Mouse (Mus musculus) liver, adult 2 months (tissue): ENCODE results near the gene Gm8251. TPM values are rescaled to one million over a fixed set of nuclear protein-coding genes. Genes with fewer than 3 reads are reported as not detected.

ENCODE experiments used
- DNase-seq: peaks from one replicate; pipeline ENCODE4 v3.0.0-alpha.2; 2011; ENCODE audit warnings: low read depth, low spot score; ENCODE audit errors: extremely low read depth
- H3K27ac ChIP-seq: fragments of 200-500 bp; replicated peaks from 2 replicates; pipeline ENCODE4 v1.5.1; 2012; ENCODE audit warnings: low read depth, mild to moderate bottlenecking, control low read depth, inconsistent platforms, low read length; ENCODE audit not compliant: insufficient read depth
- H3K27me3 ChIP-seq: fragments of 200-500 bp; 2 replicates; pipeline ENCODE4 v1.6.1; 2012; ENCODE audit warnings: mild to moderate bottlenecking, moderate library complexity, low read length, inconsistent platforms; ENCODE audit not compliant: control insufficient read depth, insufficient read depth
- H3K36me3 ChIP-seq: fragments of 200-500 bp; 2 replicates; pipeline ENCODE4 v1.6.1; 2012; ENCODE audit warnings: low read length, inconsistent platforms; ENCODE audit not compliant: control insufficient read depth, insufficient read depth
- H3K4me1 ChIP-seq: fragments of 200-500 bp; 2 replicates; pipeline ENCODE4 v1.6.1; 2011; ENCODE audit warnings: low read length; ENCODE audit not compliant: control insufficient read depth, insufficient read depth
- H3K4me3 ChIP-seq: fragments of 200-500 bp; 2 replicates; pipeline ENCODE4 v1.5.1; 2011; ENCODE audit warnings: low read depth, mild to moderate bottlenecking, control low read depth, low read length, moderate library complexity; ENCODE audit not compliant: insufficient read depth
- H3K79me2 ChIP-seq: fragments of 200-500 bp; 2 replicates; pipeline ENCODE4 v1.6.1; 2012; ENCODE audit warnings: inconsistent platforms, mild to moderate bottlenecking, low read length, moderate library complexity; ENCODE audit not compliant: control insufficient read depth, insufficient read depth
- H3K9ac ChIP-seq: fragments of 200-500 bp; 2 replicates; pipeline ENCODE4 v1.6.1; 2012; ENCODE audit warnings: low read depth, mild to moderate bottlenecking, control low read depth, inconsistent platforms, low read length
- CTCF ChIP-seq: fragments of 200-500 bp; IDR thresholded peaks from 2 replicates; pipeline ENCODE4 v1.5.1; 2011; ENCODE audit warnings: low read depth, low read length, control low read depth
- POLR2A ChIP-seq: fragments of 200-500 bp; IDR thresholded peaks from 2 replicates; pipeline ENCODE4 v1.6.1; 2011; ENCODE audit warnings: low read length, control low read depth; ENCODE audit not compliant: insufficient read depth; ENCODE audit errors: extremely low read depth
- WGBS: fragments of 180-500 bp; shearing (Covaris S2); methylation state at CpG from one replicate; pipeline ENCODE4 v1.1.7; 2018; 5-methylcytosine and 5-hydroxymethylcytosine counted together
- polyA plus RNA-seq: library from polyadenylated mRNA; depleted of rRNA; stranded (reverse); fragments of >200 nt; gene quantifications from 2 replicates; pipeline ENCODE4 v1.2.3, GENCODE M21; 2012; rRNA removed
- total RNA-seq: library from RNA; depleted of rRNA; stranded (reverse); fragments of >200 nt; gene quantifications from 2 replicates; pipeline ENCODE4 v1.2.3, GENCODE M21; 2014; rRNA removed

Gm8251 gene
- total and polyA plus RNA-seq, 2 experiments: 0.09 TPM; not detected in 1

DNA sequence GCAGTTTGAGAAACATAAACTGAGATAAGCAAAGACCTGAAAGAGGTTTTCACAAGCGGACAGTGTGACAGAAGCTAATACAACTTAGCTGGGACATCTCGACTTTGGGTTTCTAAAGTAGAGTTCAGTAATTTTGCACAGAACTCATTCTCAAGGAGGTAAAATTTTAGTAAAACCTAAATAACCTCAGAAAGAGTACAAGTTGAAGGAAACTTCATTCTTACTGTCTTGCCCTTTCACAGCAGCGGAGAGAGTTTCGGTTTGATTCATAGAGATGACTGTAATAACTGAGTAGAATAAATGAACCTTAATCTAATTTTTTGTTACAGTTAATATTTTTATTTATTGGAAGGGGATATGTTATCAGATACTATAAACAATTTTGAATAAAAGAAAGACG lies 28.8 kb downstream of the Gm8251 start:
- no peak for TF ChIP-seq CTCF
- no peak for TF ChIP-seq POLR2A
- H3K4me1 ChIP-seq: no peaks in the 10 kb centered on the region
- no peak for DNase-seq
- WGBS: 87% methylated on average over 5 of the region's 5 CpGs
- H3K79me2 ChIP-seq: no peaks in the 10 kb centered on the region
- H3K9ac ChIP-seq: no peak overlapping the region
- H3K27ac ChIP-seq: no peak overlapping the region
- no peaks in the 10 kb centered on the region for H3K27me3 ChIP-seq
- H3K36me3 ChIP-seq: no peaks in the 10 kb centered on the region
- H3K4me3 ChIP-seq: no peak overlapping the region

DNA sequence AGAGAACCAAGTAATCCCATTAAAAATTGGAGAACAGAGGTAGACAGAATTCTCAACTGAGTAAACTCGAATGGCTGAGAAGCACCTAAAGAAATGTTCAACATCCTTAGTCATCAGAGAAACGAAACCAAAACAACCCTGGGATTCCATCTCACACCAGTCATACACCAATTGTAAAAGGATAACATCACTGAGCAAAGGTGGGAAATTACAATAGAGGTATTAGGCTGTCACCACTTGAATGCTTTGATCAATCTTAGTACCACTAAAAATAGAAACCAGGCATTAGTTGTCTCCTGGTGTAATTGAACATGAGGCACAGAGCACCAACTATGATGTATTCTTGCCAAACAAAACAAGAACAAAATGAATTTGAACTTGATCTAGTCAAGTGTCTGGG lies 29.5 kb downstream of the Gm8251 start:
- Histone ChIP-seq H3K79me2 (no peaks in the 10 kb centered on the region), H3K4me3 (no peak overlapping the region), H3K4me1 (no peaks in the 10 kb centered on the region), H3K9ac (no peak overlapping the region), H3K36me3 (no peaks in the 10 kb centered on the region), H3K27ac (no peak overlapping the region), H3K27me3 (no peaks in the 10 kb centered on the region)
- WGBS: 74% methylated on average over 2 of the region's 2 CpGs
- TF ChIP-seq CTCF (no peak), POLR2A (no peak)
- no peak for DNase-seq

DNA sequence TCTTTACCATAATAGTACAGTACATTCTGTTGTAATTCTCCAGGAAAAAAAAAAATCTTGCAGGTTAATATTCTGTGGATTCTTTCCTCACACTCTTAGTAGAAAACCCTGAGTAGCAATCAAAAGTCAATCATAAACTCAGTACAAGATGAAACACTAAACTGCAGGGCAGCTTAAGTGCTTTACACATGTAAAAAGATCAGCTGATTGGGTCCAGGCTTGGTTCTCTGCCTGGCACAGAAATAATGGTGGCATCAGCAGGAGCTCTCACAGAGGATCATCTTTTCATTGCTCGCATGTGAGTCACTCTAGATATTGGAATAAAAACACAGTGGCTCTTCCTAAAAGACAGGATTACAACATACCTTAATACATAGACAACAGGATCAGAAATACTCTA lies 34.1 kb downstream of the Gm8251 start:
- no peak for DNase-seq
- no peaks in the 10 kb centered on the region for H3K36me3 ChIP-seq
- 97% methylated on average over 1 of the region's 1 CpGs for WGBS
- no peaks in the 10 kb centered on the region for H3K4me1 ChIP-seq
- H3K79me2 ChIP-seq: no peaks in the 10 kb centered on the region
- H3K27ac ChIP-seq: no peak overlapping the region
- H3K9ac ChIP-seq: no peak overlapping the region
- no peak overlapping the region for H3K4me3 ChIP-seq
- TF ChIP-seq POLR2A: no peak
- TF ChIP-seq CTCF: no peak
- H3K27me3 ChIP-seq: no peaks in the 10 kb centered on the region

DNA sequence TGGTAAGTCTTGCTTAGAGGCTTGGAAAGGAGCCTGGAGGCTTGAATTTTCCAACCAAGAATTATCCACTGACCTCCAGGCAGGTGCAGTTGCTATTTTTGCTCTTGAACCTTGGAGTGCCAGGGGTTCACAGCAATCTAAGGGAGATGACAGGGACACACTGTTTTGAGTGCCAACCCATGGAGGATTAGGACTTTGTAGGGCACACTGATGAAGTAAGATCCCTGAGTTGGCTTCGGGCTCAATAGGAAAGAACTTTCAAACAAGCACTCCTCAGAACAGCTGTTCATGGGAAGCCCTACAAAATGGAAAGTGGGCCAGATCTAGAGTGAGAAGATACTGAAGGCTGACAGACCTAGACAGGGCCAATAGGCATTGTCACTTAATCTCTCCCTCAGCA lies 39.1 kb downstream of the Gm8251 start:
- Histone ChIP-seq H3K36me3 (no peaks in the 10 kb centered on the region), H3K27me3 (no peaks in the 10 kb centered on the region), H3K4me3 (no peak overlapping the region), H3K9ac (no peak overlapping the region), H3K27ac (no peak overlapping the region), H3K79me2 (no peaks in the 10 kb centered on the region), H3K4me1 (no peaks in the 10 kb centered on the region)
- DNase-seq: no peak
- 87% methylated on average over 1 of the region's 1 CpGs for whole genome bisulfite sequencing
- TF ChIP-seq POLR2A: no peak
- no peak for TF ChIP-seq CTCF

DNA sequence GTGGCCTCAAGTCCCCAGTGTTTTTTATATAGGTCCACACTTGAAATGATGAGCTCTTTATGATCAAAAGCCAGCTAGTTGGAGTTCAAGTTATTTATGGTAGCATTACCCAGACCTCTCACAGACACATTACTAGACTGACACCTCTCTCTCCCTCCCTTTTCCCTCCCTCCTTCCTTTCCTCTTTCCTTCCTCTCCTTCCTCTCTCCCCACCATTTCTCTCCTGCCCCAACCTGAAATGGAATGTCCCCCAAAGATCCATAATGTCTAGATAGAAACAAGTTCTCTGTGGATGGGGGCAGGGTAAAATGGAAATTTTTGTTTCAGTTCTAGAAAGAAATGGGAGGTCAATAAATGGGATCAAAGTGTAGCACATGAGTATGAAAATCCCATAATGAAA lies 41.8 kb downstream of the Gm8251 start, which contains the start of gene Mettl21c:
Gene Mettl21c, minus strand, starts transcription at position 101 of the 400 bp plus-strand sequence.
- no peak for TF ChIP-seq CTCF
- no peak for TF ChIP-seq POLR2A
- Histone ChIP-seq H3K4me3 (no peak within 1 kb of the TSS), H3K27ac (no peak within 1 kb of the TSS), H3K9ac (no peak within 1 kb of the TSS), H3K79me2 (no peaks in the 10 kb centered on the region), H3K4me1 (no peaks in the 10 kb centered on the region), H3K36me3 (no peaks in the 10 kb centered on the region), H3K27me3 (no peaks in the 10 kb centered on the region)
- no peak for DNase-seq

DNA sequence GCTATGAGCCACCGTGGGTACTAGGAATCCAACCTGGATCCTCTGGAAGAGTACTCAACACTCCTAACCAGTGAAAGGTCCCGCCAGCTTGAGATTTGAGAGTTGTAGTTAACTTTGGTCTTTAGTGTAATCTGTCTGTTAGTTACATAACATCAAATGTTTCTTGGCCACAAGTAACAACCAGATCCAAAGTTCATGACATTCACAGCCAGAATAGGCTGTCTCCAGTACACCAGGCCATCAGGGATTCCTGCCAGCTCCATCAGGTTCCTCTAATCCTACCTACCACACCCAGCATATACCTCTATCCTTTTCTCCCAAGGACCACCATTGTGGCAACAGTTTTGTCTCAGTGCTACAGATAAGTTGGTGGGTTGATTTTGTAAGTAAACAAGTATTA lies 46.2 kb downstream of the Gm8251 start:
- Histone ChIP-seq H3K79me2 (no peaks in the 10 kb centered on the region), H3K4me1 (no peaks in the 10 kb centered on the region), H3K27ac (no peak overlapping the region), H3K4me3 (no peak overlapping the region), H3K9ac (no peak overlapping the region), H3K36me3 (no peaks in the 10 kb centered on the region), H3K27me3 (no peaks in the 10 kb centered on the region)
- no peak for TF ChIP-seq POLR2A
- no peak for TF ChIP-seq CTCF
- WGBS: 21% methylated on average over 2 of the region's 2 CpGs
- peak; percentile 87 for DNase-seq

Other genes with a start within 250 kb of the Gm8251 start
- gene Uxs1, start 234.1 kb downstream of the Gm8251 start, total RNA-seq: 8.5 and 8.9 TPM in 2 replicates
- 6.7 and 9.5 TPM in 2 replicates for gene Uxs1, start 234.1 kb downstream of the Gm8251 start, polyA plus RNA-seq
- gene Tpp2, start 128.3 kb downstream of the Gm8251 start, total RNA-seq: 39.6 and 41.0 TPM in 2 replicates
- gene Tpp2, start 128.3 kb downstream of the Gm8251 start, polyA plus RNA-seq: 3.5 and 4.1 TPM in 2 replicates
- not detected in 2 replicates for gene Mettl21c, start 41.9 kb downstream of the Gm8251 start, total RNA-seq
- gene Mettl21c, start 41.9 kb downstream of the Gm8251 start, polyA plus RNA-seq: not detected in 2 replicates
- gene Tex30, start 40.5 kb upstream of the Gm8251 start, total RNA-seq: 7.7 TPM in 2 replicates
- gene Tex30, start 40.5 kb upstream of the Gm8251 start, polyA plus RNA-seq: 2.0 and 3.5 TPM in 2 replicates
- 6.9 and 7.4 TPM in 2 replicates for gene Kdelc1, start 56.9 kb upstream of the Gm8251 start, total RNA-seq
- gene Kdelc1, start 56.9 kb upstream of the Gm8251 start, polyA plus RNA-seq: 5.4 and 7.8 TPM in 2 replicates
- gene Bivm, start 57.0 kb upstream of the Gm8251 start, total RNA-seq: 7.5 and 7.8 TPM in 2 replicates
- 5.1 and 6.5 TPM in 2 replicates for gene Bivm, start 57.0 kb upstream of the Gm8251 start, polyA plus RNA-seq
- 14.3 and 14.9 TPM in 2 replicates for gene Ercc5, start 85.8 kb upstream of the Gm8251 start, total RNA-seq
- gene Ercc5, start 85.8 kb upstream of the Gm8251 start, polyA plus RNA-seq: 2.4 and 3.1 TPM in 2 replicates
- gene Mettl21e, start 157.0 kb upstream of the Gm8251 start, total RNA-seq: not detected in 2 replicates
- not detected in 2 replicates for gene Mettl21e, start 157.0 kb upstream of the Gm8251 start, polyA plus RNA-seq